Mouse (Mus musculus): ENCODE measurements around the gene Mbd3.

Mbd3 gene

GRCm38 (mm10) chr10:80396822-80397523 lies 2.4 kb downstream of the Mbd3 start:
- no peak for DNase-seq (ENCODE audit: low spot score in 2 of 2)

- DNase-seq (ENCODE audit: low spot score in 2 of 2): no peak
Observed at GRCm38 (mm10) chr10:80395025-80395627, 4.2 kb downstream of the Mbd3 start.

GRCm38 (mm10) chr10:80392687-80393086 lies 6.7 kb downstream of the Mbd3 start:
- no peak for DNase-seq (ENCODE audit: low spot score in 2 of 2)

GRCm38 (mm10) chr10:80390697-80391096 lies 8.7 kb downstream of the Mbd3 start:
- no peak for DNase-seq (ENCODE audit: low spot score in 2 of 2)

GRCm38 (mm10) chr10:80389185-80389708 lies 10.1 kb downstream of the Mbd3 start:
- DNase-seq (ENCODE audit: low spot score in 2 of 2): no peak

GRCm38 (mm10) chr10:80388731-80389130 lies 10.6 kb downstream of the Mbd3 start:
- no peak for DNase-seq (ENCODE audit: low spot score in 2 of 2)

- DNase-seq (ENCODE audit: low spot score in 2 of 2): peak; percentile 82 to 85
Observed at GRCm38 (mm10) chr10:80387522-80387959, 11.8 kb downstream of the Mbd3 start, which contains the start of gene Mex3d. Mex3d (minus strand) TSS chr10:80387659.

- DNase-seq (ENCODE audit: low spot score in 2 of 2): no peak
Observed at GRCm38 (mm10) chr10:80386735-80387471, 12.4 kb downstream of the Mbd3 start.

- no peak for DNase-seq (ENCODE audit: low spot score in 2 of 2)
Observed at GRCm38 (mm10) chr10:80385811-80386734, 13.3 kb downstream of the Mbd3 start.

GRCm38 (mm10) chr10:80385310-80385709 lies 14.0 kb downstream of the Mbd3 start:
- DNase-seq (ENCODE audit: low spot score in 2 of 2): no peak

GRCm38 (mm10) chr10:80384709-80385108 lies 14.6 kb downstream of the Mbd3 start:
- no peak for DNase-seq (ENCODE audit: low spot score in 2 of 2)

GRCm38 (mm10) chr10:80384115-80384639 lies 15.2 kb downstream of the Mbd3 start:
- no peak for DNase-seq (ENCODE audit: low spot score in 2 of 2)

GRCm38 (mm10) chr10:80383431-80383830 lies 15.9 kb downstream of the Mbd3 start:
- no peak for DNase-seq (ENCODE audit: low spot score in 2 of 2)

GRCm38 (mm10) chr10:80382641-80383365 lies 16.5 kb downstream of the Mbd3 start:
- DNase-seq (ENCODE audit: low spot score in 2 of 2): no peak

GRCm38 (mm10) chr10:80377716-80378115 lies 21.6 kb downstream of the Mbd3 start:
- no peak for DNase-seq (ENCODE audit: low spot score in 2 of 2)

- peak; percentile 84 to 89 for DNase-seq (ENCODE audit: low spot score in 2 of 2)
Observed at GRCm38 (mm10) chr10:80376160-80376559, 23.2 kb downstream of the Mbd3 start.

GRCm38 (mm10) chr10:80374063-80374462 lies 25.3 kb downstream of the Mbd3 start:
- DNase-seq (ENCODE audit: low spot score in 2 of 2): peak; percentile 75 to 80

- no peak for DNase-seq (ENCODE audit: low spot score in 2 of 2)
Observed at GRCm38 (mm10) chr10:80372706-80373105, 26.6 kb downstream of the Mbd3 start.

- no peak for DNase-seq (ENCODE audit: low spot score in 2 of 2)
Observed at GRCm38 (mm10) chr10:80371983-80372382, 27.4 kb downstream of the Mbd3 start.

GRCm38 (mm10) chr10:80371411-80371966 lies 27.9 kb downstream of the Mbd3 start:
- peak; percentile 76 to 86 for DNase-seq (ENCODE audit: low spot score in 2 of 2)

Measured in spleen, postnatal 36 days (tissue).